Comparison of ENCODE assay signal across 9 mouse cellular contexts in the genomic region with DNA sequence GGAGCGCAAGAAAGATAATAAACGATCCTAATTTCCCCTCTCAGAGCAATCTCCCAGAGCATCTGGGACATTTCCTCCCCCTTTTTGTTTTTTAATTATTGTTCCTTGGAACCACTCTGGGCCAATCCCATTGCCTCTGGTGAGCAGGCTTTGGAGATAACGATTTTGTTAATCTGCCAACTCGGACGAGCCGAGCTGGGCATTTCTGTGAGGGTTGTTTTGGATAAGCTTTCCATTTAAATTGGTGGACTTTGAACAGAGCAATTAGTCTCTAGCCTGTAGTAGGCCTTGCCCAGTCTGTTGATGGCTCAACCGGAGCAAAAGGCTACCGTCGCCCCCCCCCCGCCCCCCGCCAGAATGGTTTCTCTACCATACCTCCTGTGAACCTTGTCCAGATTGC. TPM values are rescaled to one million over a fixed set of nuclear protein-coding genes. Genes with fewer than 3 reads are reported as not detected.
DNase-seq lines count a peak whose midpoint lies in the region; ATAC-seq and TF ChIP-seq lines count a peak whose summit lies in the region.
"Had no signal": no experiment of that assay in that cellular context is flagged by ENCODE, and none has a peak within 500 bp of the region (broad histone marks: within the 10 kb centered on the region; RNA-seq: fewer than 3 reads in every experiment).

No protein-coding gene starts in this region.

- TF ChIP-seq CTCF in lung, embryonic 14.5 days (IDR thresholded peaks at IDR 0.05; ENCODE audit: low read depth) = no peak
- TF ChIP-seq CTCF in stomach, postnatal 0 days (IDR thresholded peaks at IDR 0.05; ENCODE audit: low read depth) = no peak

- H3K9me3 ChIP-seq in forebrain, embryonic 12.5 days = no peaks in the 10 kb centered on the region
- no peaks in the 10 kb centered on the region for H3K9me3 ChIP-seq in intestine, embryonic 16.5 days (ENCODE audit: control insufficient read depth, low read length)
- H3K9me3 ChIP-seq in lung, embryonic 14.5 days (ENCODE audit: low read depth, low read length) = no peaks in the 10 kb centered on the region
- H3K9me3 ChIP-seq in stomach, postnatal 0 days (ENCODE audit: control insufficient read depth, low read length) = no peaks in the 10 kb centered on the region

- no peak for TF ChIP-seq EP300 in stomach, postnatal 0 days (optimal IDR thresholded peaks at IDR 0.05)

- intact Hi-C loops in heart, postnatal 25 days (cut with DNase I) = no loop called here

- H3K36me3 ChIP-seq in forebrain, embryonic 12.5 days (replicated peaks) = no peaks in the 10 kb centered on the region
- no peaks in the 10 kb centered on the region for H3K36me3 ChIP-seq in intestine, embryonic 16.5 days (ENCODE audit: control insufficient read depth, insufficient read depth, low read length)
- H3K36me3 ChIP-seq in lung, embryonic 14.5 days (ENCODE audit: insufficient read depth) = no peaks in the 10 kb centered on the region
- no peaks in the 10 kb centered on the region for H3K36me3 ChIP-seq in stomach, postnatal 0 days (ENCODE audit: control insufficient read depth, insufficient read depth, low read length)

- peak; percentile 41 for DNase-seq in heart, adult 8-10 months (ENCODE audit: low spot score)
- DNase-seq in heart, postnatal 25 days (ENCODE audit: low spot score) = no peak
- DNase-seq in lung, embryonic 14.5 days = peak; percentile 57
- DNase-seq in stomach, postnatal 0 days (ENCODE audit: low spot score) = no peak
- no peak for DNase-seq in left cerebral cortex, adult 8-10 months (ENCODE audit: low spot score in 2 of 2)
- no peak for DNase-seq in thymus, postnatal 14 days

- peaks cover 19% of the 10 kb centered on the region for H3K4me1 ChIP-seq in forebrain, embryonic 12.5 days
- H3K4me1 ChIP-seq in intestine, embryonic 16.5 days (ENCODE audit: control insufficient read depth, insufficient read depth, low read length) = peaks cover 5% of the 10 kb centered on the region; the same call in 1 of the 2 replicates
- H3K4me1 ChIP-seq in lung, embryonic 14.5 days (ENCODE audit: insufficient read depth) = no peaks in the 10 kb centered on the region
- no peaks in the 10 kb centered on the region for H3K4me1 ChIP-seq in stomach, postnatal 0 days (replicated peaks; ENCODE audit: control insufficient read depth, insufficient read depth)

- WGBS in forebrain, embryonic 12.5 days = 21% methylated on average over 11 of the region's 11 CpGs
- WGBS in intestine, embryonic 16.5 days = 25% methylated on average over 11 of the region's 11 CpGs
- WGBS in lung, embryonic 14.5 days = 24% methylated on average over 11 of the region's 11 CpGs
- WGBS in stomach, postnatal 0 days = 31% methylated on average over 11 of the region's 11 CpGs

- H3K27ac ChIP-seq in forebrain, embryonic 12.5 days = no peak overlapping the region
- no peak overlapping the region for H3K27ac ChIP-seq in intestine, embryonic 16.5 days (ENCODE audit: low read length)
- H3K27ac ChIP-seq in lung, embryonic 14.5 days (ENCODE audit: low read depth) = no peak overlapping the region
- no peak overlapping the region for H3K27ac ChIP-seq in stomach, postnatal 0 days (replicated peaks)

- no peak for ATAC-seq in forebrain, embryonic 12.5 days (ENCODE audit: low FRiP score)
- ATAC-seq in intestine, embryonic 16.5 days = peak; percentile 61
- no peak for ATAC-seq in lung, embryonic 14.5 days (ENCODE audit: insufficient read depth)
- no peak for ATAC-seq in stomach, postnatal 0 days (ENCODE audit: low FRiP score, low TSS enrichment)

- H3K27me3 ChIP-seq in forebrain, embryonic 12.5 days = peaks cover 14% of the 10 kb centered on the region
- no peaks in the 10 kb centered on the region for H3K27me3 ChIP-seq in intestine, embryonic 16.5 days (replicated peaks; ENCODE audit: control insufficient read depth, insufficient read depth, low read length)
- H3K27me3 ChIP-seq in lung, embryonic 14.5 days (ENCODE audit: insufficient read depth, low read length) = no peaks in the 10 kb centered on the region
- H3K27me3 ChIP-seq in stomach, postnatal 0 days (ENCODE audit: control insufficient read depth, insufficient read depth, low read length) = no peaks in the 10 kb centered on the region

- no peak overlapping the region for H3K9ac ChIP-seq in forebrain, embryonic 12.5 days
- H3K9ac ChIP-seq in intestine, embryonic 16.5 days (ENCODE audit: low read depth, low read length) = no peak overlapping the region
- H3K9ac ChIP-seq in lung, embryonic 14.5 days = no peak overlapping the region
- no peak overlapping the region for H3K9ac ChIP-seq in stomach, postnatal 0 days (ENCODE audit: low read length)

- H3K4me2 ChIP-seq in forebrain, embryonic 12.5 days = peak overlapping the region; percentile 56
- H3K4me2 ChIP-seq in intestine, embryonic 16.5 days (ENCODE audit: low read depth, low read length) = peak overlapping the region; percentile 64
- H3K4me2 ChIP-seq in lung, embryonic 14.5 days = peak overlapping the region; percentile 64
- H3K4me2 ChIP-seq in stomach, postnatal 0 days (replicated peaks; ENCODE audit: low read depth) = peak overlapping the region; percentile 48

- H3K4me3 ChIP-seq in forebrain, embryonic 12.5 days (replicated peaks) = peak overlapping the region; percentile 28; the same call in 1 of the 2 replicates
- H3K4me3 ChIP-seq in intestine, embryonic 16.5 days (ENCODE audit: low read length) = peak overlapping the region; percentile 38; the same call in 1 of the 2 replicates
- H3K4me3 ChIP-seq in lung, embryonic 14.5 days (ENCODE audit: low read depth, low read length) = peak overlapping the region; percentile 27; the same call in 1 of the 2 replicates
- no peak overlapping the region for H3K4me3 ChIP-seq in stomach, postnatal 0 days (ENCODE audit: low read depth, low read length)
- H3K4me3 ChIP-seq: erythroblast, embryonic 14.5 days had no signal

RNA-seq across cellular contexts. Expression of a gene that starts 27.0 kb away (rescaled TPM):
- under 1 TPM; 0.09 to 0.26 (median 0.18) TPM for total RNA-seq in heart, adult 8-10 months (2022)
- total RNA-seq in heart, postnatal 25 days (2021) = under 1 TPM; 0.25 to 0.29 TPM
- 5.3 and 5.7 TPM in 2 replicates for polyA plus RNA-seq in forebrain, embryonic 12.5 days (2016; fragmentation: Nextera tagmentation; extraction: Ambion mirVana)
- 1.4 TPM in 2 replicates for polyA plus RNA-seq in intestine, embryonic 16.5 days (2015; fragmentation: Nextera tagmentation; extraction: Ambion mirVana)
- polyA plus RNA-seq in lung, embryonic 14.5 days (2014; fragmentation: Nextera tagmentation; extraction: Ambion mirVana) = 2.9 and 3.2 TPM in 2 replicates
- polyA plus RNA-seq in stomach, postnatal 0 days (2015; fragmentation: Nextera tagmentation; extraction: Ambion mirVana) = 3.2 and 3.8 TPM in 2 replicates
- total RNA-seq in left cerebral cortex, adult 8-10 months (2022) = 10 to 100 TPM; 52.5 to 60.7 (median 55.2) TPM
- polyA plus RNA-seq: erythroblast, embryonic 14.5 days had no signal

RNA-seq across cellular contexts. Expression of a gene that starts 51.9 kb away (rescaled TPM):
- total RNA-seq in heart, adult 8-10 months (2022) = 10 to 100 TPM; 53.7 to 77.4 (median 69.0) TPM
- 10 to 100 TPM; 50.6 to 57.9 TPM for total RNA-seq in heart, postnatal 25 days (2021)
- 12.9 and 17.3 TPM in 2 replicates for polyA plus RNA-seq in forebrain, embryonic 12.5 days (2016; fragmentation: Nextera tagmentation; extraction: Ambion mirVana)
- polyA plus RNA-seq in intestine, embryonic 16.5 days (2015; fragmentation: Nextera tagmentation; extraction: Ambion mirVana) = 6.3 and 10.3 TPM in 2 replicates
- 17.4 and 20.7 TPM in 2 replicates for polyA plus RNA-seq in lung, embryonic 14.5 days (2014; fragmentation: Nextera tagmentation; extraction: Ambion mirVana)
- polyA plus RNA-seq in stomach, postnatal 0 days (2015; fragmentation: Nextera tagmentation; extraction: Ambion mirVana) = 5.1 TPM in 2 replicates
- total RNA-seq in left cerebral cortex, adult 8-10 months (2022) = 10 to 100 TPM; 79.6 to 96.8 (median 90.7) TPM

Comparison
In these comparisons a context has a peak if more than half of its experiments do, and no peak if none do; other contexts are left out.
1. DNase-seq: peak in heart, adult 8-10 months (single experiment) and lung, embryonic 14.5 days (single experiment); none in heart, postnatal 25 days (single experiment), stomach, postnatal 0 days (single experiment), left cerebral cortex, adult 8-10 months (0 of 2) and thymus, postnatal 14 days (single experiment).
2. Peak in every context shown above with its lines, with median percentiles within 50 percentile points of each other: H3K4me2 ChIP-seq.